ENCODE assay signal across 22 mouse cellular contexts in the genomic region with DNA sequence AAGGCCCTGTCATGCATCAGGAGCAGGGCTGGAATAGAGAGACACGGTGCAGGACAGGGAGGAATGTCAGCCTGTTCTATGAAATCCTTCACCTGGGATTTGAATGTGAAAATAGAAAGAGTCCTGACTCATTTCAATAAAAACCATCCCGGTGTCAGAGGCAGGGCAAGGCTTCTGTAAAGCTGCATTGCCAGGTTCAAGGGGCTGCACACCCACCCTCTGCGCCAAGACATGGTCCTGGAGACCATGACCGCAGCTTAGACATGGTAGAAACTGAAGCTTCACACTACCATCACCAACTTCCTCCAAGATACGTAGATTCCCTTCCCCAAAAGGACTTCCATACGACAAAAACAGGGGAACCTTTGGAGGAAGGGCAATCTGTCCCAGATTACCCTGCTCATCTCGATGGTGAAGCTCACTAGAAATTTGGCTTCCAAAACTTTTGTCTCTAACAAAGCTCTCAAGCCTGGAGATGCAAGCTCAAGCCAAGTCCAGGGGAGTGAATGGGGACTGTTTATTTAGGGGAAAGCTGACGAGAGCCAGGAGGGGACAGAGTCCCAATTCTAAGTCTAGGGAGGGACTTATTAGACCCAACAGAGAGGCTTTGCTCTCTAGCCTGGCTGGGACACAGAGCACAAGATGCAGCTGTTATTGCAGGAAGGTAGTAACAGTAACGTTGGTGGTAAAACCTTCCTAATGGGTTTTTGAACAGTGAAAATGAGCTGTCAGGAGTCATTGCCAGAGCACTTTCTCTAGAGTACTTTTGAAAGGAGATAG.
DNase-seq lines count a peak whose midpoint lies in the region; ATAC-seq and TF ChIP-seq lines count a peak whose summit lies in the region.
"Had no signal": no experiment of that assay in that cellular context is flagged by ENCODE, and none has a peak within 500 bp of the region (broad histone marks: within the 10 kb centered on the region; RNA-seq: fewer than 3 reads in every experiment).

No protein-coding gene starts in this region.

- WGBS in heart, adult 2 months, result 79% methylated on average over 9 of the region's 9 CpGs
- WGBS in intestine, embryonic 16.5 days, result 71% methylated on average over 9 of the region's 9 CpGs
- WGBS in intestine, postnatal 0 days, result 76% methylated on average over 9 of the region's 9 CpGs
- WGBS in stomach, embryonic 14.5 days, result 65% methylated on average over 9 of the region's 9 CpGs
- WGBS in stomach, postnatal 0 days, result 60% methylated on average over 9 of the region's 9 CpGs
- WGBS in small intestine, adult 2 months, result 84% methylated on average over 9 of the region's 9 CpGs

- no peak for TF ChIP-seq CTCF in heart, adult 2 months (IDR thresholded peaks at IDR 0.05)
- no peak for TF ChIP-seq CTCF in intestine, postnatal 0 days (IDR thresholded peaks at IDR 0.05; ENCODE audit: low read depth)
- TF ChIP-seq CTCF in stomach, postnatal 0 days (IDR thresholded peaks at IDR 0.05; ENCODE audit: low read depth), result no peak
- no peak for TF ChIP-seq CTCF in small intestine, adult 2 months (IDR thresholded peaks at IDR 0.05; ENCODE audit: extremely low read depth, insufficient read length, insufficient replicate concordance, low read depth, low read length)

- peaks cover 12% of the 10 kb centered on the region for H3K4me1 ChIP-seq in heart, adult 2 months (ENCODE audit: control insufficient read depth, insufficient read depth, low read length)
- H3K4me1 ChIP-seq in intestine, embryonic 16.5 days (ENCODE audit: control insufficient read depth, insufficient read depth, low read length), result peaks cover 18% of the 10 kb centered on the region
- peaks cover 10% of the 10 kb centered on the region for H3K4me1 ChIP-seq in intestine, postnatal 0 days (replicated peaks; ENCODE audit: control insufficient read depth, insufficient read depth, low read length)
- peaks cover 22% of the 10 kb centered on the region; the same call in 1 of the 2 replicates for H3K4me1 ChIP-seq in stomach, embryonic 14.5 days (ENCODE audit: control insufficient read depth, insufficient read depth, low read length)
- H3K4me1 ChIP-seq in stomach, postnatal 0 days (replicated peaks; ENCODE audit: control insufficient read depth, insufficient read depth), result no peaks in the 10 kb centered on the region
- peaks cover 4% of the 10 kb centered on the region; the same call in 1 of the 2 replicates for H3K4me1 ChIP-seq in small intestine, adult 2 months (ENCODE audit: control insufficient read depth, insufficient read depth, insufficient read length, low read length)

- intact Hi-C loops in heart, adult 2 months (cut with DNase I), result no loop called here
- intact Hi-C loops in heart, postnatal 10 days (cut with DNase I), result no loop called here
- intact Hi-C loops in left cerebral cortex, postnatal 25 days (cut with DNase I), result no loop called here

- H3K9me3 ChIP-seq in intestine, embryonic 16.5 days (ENCODE audit: control insufficient read depth, low read length), result no peaks in the 10 kb centered on the region
- H3K9me3 ChIP-seq in intestine, postnatal 0 days (ENCODE audit: control insufficient read depth), result no peaks in the 10 kb centered on the region
- H3K9me3 ChIP-seq in stomach, embryonic 14.5 days (ENCODE audit: control insufficient read depth, low read depth, low read length), result no peaks in the 10 kb centered on the region
- no peaks in the 10 kb centered on the region for H3K9me3 ChIP-seq in stomach, postnatal 0 days (ENCODE audit: control insufficient read depth, low read length)
- H3K9me3 ChIP-seq: embryonic facial prominence, embryonic 12.5 days; G1E; neural tube, embryonic 15.5 days had no signal

- no peak for DNase-seq in heart, adult 2 months
- DNase-seq in heart, postnatal 10 days, result no peak
- no peak for DNase-seq in stomach, postnatal 0 days (ENCODE audit: low spot score)
- no peak for DNase-seq in left cerebral cortex, postnatal 25 days (ENCODE audit: low spot score in 2 of 2)
- DNase-seq: adrenal gland, postnatal 14 days; cerebellum, adult 9-11 months; gastrocnemius, postnatal 10 days; kidney, adult 11 months; left cerebral cortex, postnatal 4 days; liver; lung, postnatal 10 days had no signal

- no peaks in the 10 kb centered on the region for H3K79me2 ChIP-seq in heart, adult 2 months (replicated peaks; ENCODE audit: control insufficient read depth, insufficient read depth, low read length)

- TF ChIP-seq EP300 in heart, adult 2 months (IDR thresholded peaks at IDR 0.05; ENCODE audit: insufficient read depth, low read depth, low read length), result no peak
- no peak for TF ChIP-seq EP300 in stomach, postnatal 0 days (optimal IDR thresholded peaks at IDR 0.05)

- no peak overlapping the region for H3K4me3 ChIP-seq in heart, adult 2 months
- H3K4me3 ChIP-seq in intestine, embryonic 16.5 days (ENCODE audit: low read length), result no peak overlapping the region
- H3K4me3 ChIP-seq in intestine, postnatal 0 days (ENCODE audit: low read depth, low read length), result no peak overlapping the region
- H3K4me3 ChIP-seq in stomach, embryonic 14.5 days (ENCODE audit: low read depth, low read length), result no peak overlapping the region
- no peak overlapping the region for H3K4me3 ChIP-seq in stomach, postnatal 0 days (ENCODE audit: low read depth, low read length)
- H3K4me3 ChIP-seq in small intestine, adult 2 months (ENCODE audit: low read depth, low read length), result no peak overlapping the region
- H3K4me3 ChIP-seq: embryonic facial prominence, embryonic 12.5 days; neural tube, embryonic 15.5 days had no signal

- no peak for ATAC-seq in intestine, embryonic 16.5 days
- ATAC-seq in intestine, postnatal 0 days, result no peak
- no peak for ATAC-seq in stomach, embryonic 14.5 days (ENCODE audit: insufficient number of reproducible peaks, insufficient read depth, low FRiP score, low read depth)
- ATAC-seq in stomach, postnatal 0 days (ENCODE audit: low FRiP score, low TSS enrichment), result no peak
- ATAC-seq: activated CD4-positive, CD25-positive, alpha-beta regulatory T cell, adult 4 months; forebrain, embryonic 14.5 days had no signal

- no peak overlapping the region for H3K9ac ChIP-seq in heart, adult 2 months (ENCODE audit: low read depth, low read length)
- peak overlapping the region; percentile 7; the same call in 1 of the 2 replicates for H3K9ac ChIP-seq in intestine, embryonic 16.5 days (ENCODE audit: low read depth, low read length)
- no peak overlapping the region for H3K9ac ChIP-seq in intestine, postnatal 0 days (ENCODE audit: low read depth, low read length)
- H3K9ac ChIP-seq in stomach, embryonic 14.5 days (replicated peaks; ENCODE audit: low read depth, low read length), result no peak overlapping the region
- no peak overlapping the region for H3K9ac ChIP-seq in stomach, postnatal 0 days (ENCODE audit: low read length)
- H3K9ac ChIP-seq: embryonic facial prominence, embryonic 12.5 days; neural tube, embryonic 15.5 days had no signal

- H3K27me3 ChIP-seq in heart, adult 2 months (ENCODE audit: control insufficient read depth, insufficient read depth, low read length), result no peaks in the 10 kb centered on the region
- no peaks in the 10 kb centered on the region for H3K27me3 ChIP-seq in intestine, embryonic 16.5 days (replicated peaks; ENCODE audit: control insufficient read depth, insufficient read depth, low read length)
- no peaks in the 10 kb centered on the region for H3K27me3 ChIP-seq in intestine, postnatal 0 days (replicated peaks; ENCODE audit: control insufficient read depth, insufficient read depth, low read length)
- no peaks in the 10 kb centered on the region for H3K27me3 ChIP-seq in stomach, embryonic 14.5 days (ENCODE audit: control insufficient read depth, insufficient read depth, low read length)
- no peaks in the 10 kb centered on the region; the same call in 1 of the 2 replicates for H3K27me3 ChIP-seq in stomach, postnatal 0 days (ENCODE audit: control insufficient read depth, insufficient read depth, low read length)
- no peaks in the 10 kb centered on the region for H3K27me3 ChIP-seq in small intestine, adult 2 months (ENCODE audit: control insufficient read depth, insufficient read depth, low read length)
- H3K27me3 ChIP-seq: embryonic facial prominence, embryonic 12.5 days; neural tube, embryonic 15.5 days had no signal

- H3K27ac ChIP-seq in heart, adult 2 months, result peak overlapping the region; percentile 15
- H3K27ac ChIP-seq in intestine, embryonic 16.5 days (ENCODE audit: low read length), result no peak overlapping the region
- H3K27ac ChIP-seq in intestine, postnatal 0 days (ENCODE audit: low read depth, low read length), result no peak overlapping the region
- peak overlapping the region; percentile 27; the same call in 1 of the 2 replicates for H3K27ac ChIP-seq in stomach, embryonic 14.5 days (ENCODE audit: low read length)
- no peak overlapping the region for H3K27ac ChIP-seq in stomach, postnatal 0 days (replicated peaks)
- peak overlapping the region; percentile 15; the same call in 1 of the 2 replicates for H3K27ac ChIP-seq in small intestine, adult 2 months (ENCODE audit: insufficient read depth, low read depth, low read length)
- H3K27ac ChIP-seq: embryonic facial prominence, embryonic 12.5 days; kidney, postnatal 0 days; neural tube, embryonic 15.5 days had no signal

- peaks cover 4% of the 10 kb centered on the region; the same call in 1 of the 2 replicates for H3K36me3 ChIP-seq in heart, adult 2 months (ENCODE audit: control insufficient read depth, insufficient read depth, low read length)
- H3K36me3 ChIP-seq in intestine, embryonic 16.5 days (ENCODE audit: control insufficient read depth, insufficient read depth, low read length), result no peaks in the 10 kb centered on the region
- no peaks in the 10 kb centered on the region for H3K36me3 ChIP-seq in intestine, postnatal 0 days (ENCODE audit: control insufficient read depth, insufficient read depth)
- no peaks in the 10 kb centered on the region for H3K36me3 ChIP-seq in stomach, embryonic 14.5 days (ENCODE audit: control insufficient read depth, insufficient read depth, low read length)
- H3K36me3 ChIP-seq in stomach, postnatal 0 days (ENCODE audit: control insufficient read depth, insufficient read depth, low read length), result no peaks in the 10 kb centered on the region
- no peaks in the 10 kb centered on the region for H3K36me3 ChIP-seq in small intestine, adult 2 months (ENCODE audit: control insufficient read depth, insufficient read depth, low read length)
- H3K36me3 ChIP-seq: embryonic facial prominence, embryonic 12.5 days; G1E; neural tube, embryonic 15.5 days had no signal

- no peak overlapping the region for H3K4me2 ChIP-seq in intestine, embryonic 16.5 days (ENCODE audit: low read depth, low read length)
- no peak overlapping the region for H3K4me2 ChIP-seq in intestine, postnatal 0 days (replicated peaks; ENCODE audit: low read depth)
- H3K4me2 ChIP-seq in stomach, embryonic 14.5 days (replicated peaks; ENCODE audit: low read depth, low read length), result no peak overlapping the region
- H3K4me2 ChIP-seq in stomach, postnatal 0 days (replicated peaks; ENCODE audit: low read depth), result no peak overlapping the region
- H3K4me2 ChIP-seq: embryonic facial prominence, embryonic 12.5 days; heart, embryonic 11.5 days; neural tube, embryonic 15.5 days had no signal

- TF ChIP-seq POLR2A in heart, adult 2 months (IDR thresholded peaks at IDR 0.05; ENCODE audit: insufficient read depth, low read depth, low read length), result no peak
- no peak for TF ChIP-seq POLR2A in small intestine, adult 2 months (IDR thresholded peaks at IDR 0.05; ENCODE audit: low read depth, low read length)

Comparison
In these comparisons a context has a peak if more than half of its experiments do, and no peak if none do; other contexts are left out.
1. H3K27ac ChIP-seq: peak in heart, adult 2 months (single experiment), stomach, embryonic 14.5 days (single experiment) and small intestine, adult 2 months (single experiment); none in intestine, embryonic 16.5 days (single experiment), intestine, postnatal 0 days (single experiment) and stomach, postnatal 0 days (single experiment).